Mouse (Mus musculus): ENCODE measurements around the gene Txnrd1. TPM values are rescaled to one million over a fixed set of nuclear protein-coding genes. Genes with fewer than 3 reads are reported as not detected.

Txnrd1 gene
- polyA plus RNA-seq, 1 experiment from 2014 or later, result 87.1 TPM

DNA sequence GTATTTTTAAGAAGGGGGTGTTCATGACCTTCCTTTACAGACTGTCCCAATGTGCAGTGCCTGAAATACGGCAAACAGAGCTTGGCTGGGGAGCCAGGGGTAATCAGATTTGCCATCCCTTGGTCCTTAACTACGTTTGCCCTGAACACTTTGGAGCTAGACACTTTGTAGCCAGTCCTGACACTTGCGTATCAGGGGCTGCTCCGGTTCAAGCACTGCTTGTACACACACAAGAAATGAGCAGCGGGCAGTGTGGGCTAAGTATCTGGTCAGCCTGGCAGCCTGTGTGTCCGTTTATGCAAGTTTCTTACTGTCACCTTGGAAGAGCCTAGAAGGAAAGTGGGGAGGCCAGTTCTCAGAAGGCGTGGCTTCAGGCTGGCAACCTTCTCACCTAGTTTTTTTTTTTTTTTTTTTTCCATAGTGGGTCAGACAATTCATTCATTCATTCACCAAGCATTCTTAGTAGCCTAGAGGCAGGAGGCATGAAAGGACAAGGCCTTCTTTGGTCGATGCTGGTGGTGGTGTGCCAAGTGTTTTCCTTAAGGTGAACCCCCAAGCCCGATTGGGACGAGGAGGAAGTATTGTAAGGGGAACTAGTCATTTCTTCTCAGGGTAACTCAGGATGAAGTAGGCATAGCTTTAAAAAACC, 24.4 kb downstream of the Txnrd1 start:
- H3K27ac ChIP-seq (ENCODE audit: low read depth, low read length), result no peak overlapping the region

DNA sequence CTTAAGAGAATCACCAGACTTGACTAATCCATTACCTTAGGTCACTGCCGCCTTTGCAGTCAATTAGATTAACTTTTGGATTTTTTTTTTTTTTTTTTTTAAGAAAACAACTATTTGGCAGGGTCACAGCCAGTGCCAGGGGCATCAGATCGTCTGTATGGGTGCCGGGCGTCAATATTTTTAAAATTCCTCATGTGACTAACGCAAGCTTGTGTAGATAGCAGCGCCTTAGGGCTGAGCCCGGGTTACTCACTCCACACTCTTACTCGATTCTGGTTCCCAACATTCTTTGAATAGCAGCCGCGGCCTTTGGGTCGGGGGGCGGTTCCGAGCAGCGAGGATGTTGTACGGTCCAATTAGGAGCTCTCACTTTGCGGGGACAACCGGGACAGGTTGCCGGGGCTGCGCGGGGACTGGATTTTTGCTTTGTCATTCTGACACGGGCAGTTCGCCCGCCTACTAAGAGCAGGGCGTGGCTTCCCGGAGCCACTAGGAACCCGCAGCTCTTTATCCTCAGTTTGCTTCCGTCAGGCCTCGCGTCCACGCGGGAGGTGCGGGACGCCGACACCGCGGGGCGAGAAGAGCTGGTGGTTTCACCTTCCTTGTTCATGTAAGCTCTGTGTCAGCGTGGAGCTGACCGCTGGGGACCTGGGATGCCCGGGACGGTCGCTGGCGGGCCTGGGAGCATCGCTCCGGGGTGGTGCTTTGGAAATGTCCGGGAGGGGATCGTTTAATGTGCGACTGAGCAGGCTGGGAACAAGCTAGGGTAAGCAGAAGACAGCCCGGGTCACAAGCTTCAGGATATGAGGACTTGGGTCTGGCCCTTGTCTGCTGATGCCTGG, 25.2 kb downstream of the Txnrd1 start:
- no peaks in the 10 kb centered on the region for H3K9me3 ChIP-seq (ENCODE audit: control insufficient read depth, low read length)
- ATAC-seq, result peak; percentile 88
- H3K27ac ChIP-seq (ENCODE audit: low read depth, low read length), result peak overlapping the region; percentile 86
- peak overlapping the region; percentile 84 for H3K9ac ChIP-seq (ENCODE audit: low read depth, low read length)
- H3K36me3 ChIP-seq (ENCODE audit: control insufficient read depth, insufficient read depth, low read length), result no peaks in the 10 kb centered on the region
- H3K4me1 ChIP-seq (ENCODE audit: control insufficient read depth, insufficient read depth, low read depth, low read length), result peaks cover 27% of the 10 kb centered on the region
- peak overlapping the region; percentile 78 for H3K4me2 ChIP-seq (ENCODE audit: low read length)
- H3K27me3 ChIP-seq (replicated peaks; ENCODE audit: control insufficient read depth, insufficient read depth, low read length), result no peaks in the 10 kb centered on the region
- H3K4me3 ChIP-seq (ENCODE audit: low read length), result peak overlapping the region; percentile 73
- WGBS, result under 1% methylated on average over 49 of the region's 49 CpGs

More for the DNA sequence above, 24.4 kb downstream of the Txnrd1 start:
- Histone ChIP-seq H3K27me3 (replicated peaks; ENCODE audit: control insufficient read depth, insufficient read depth, low read length) (no peaks in the 10 kb centered on the region), H3K4me1 (ENCODE audit: control insufficient read depth, insufficient read depth, low read depth, low read length) (peaks cover 20% of the 10 kb centered on the region), H3K36me3 (ENCODE audit: control insufficient read depth, insufficient read depth, low read length) (no peaks in the 10 kb centered on the region), H3K4me2 (ENCODE audit: low read length) (peak overlapping the region; percentile 78), H3K9me3 (ENCODE audit: control insufficient read depth, low read length) (no peaks in the 10 kb centered on the region), H3K4me3 (ENCODE audit: low read length) (peak overlapping the region; percentile 73), H3K9ac (ENCODE audit: low read depth, low read length) (no peak overlapping the region)
- no peak for ATAC-seq
- 59% methylated on average over 10 of the region's 10 CpGs for WGBS

DNA sequence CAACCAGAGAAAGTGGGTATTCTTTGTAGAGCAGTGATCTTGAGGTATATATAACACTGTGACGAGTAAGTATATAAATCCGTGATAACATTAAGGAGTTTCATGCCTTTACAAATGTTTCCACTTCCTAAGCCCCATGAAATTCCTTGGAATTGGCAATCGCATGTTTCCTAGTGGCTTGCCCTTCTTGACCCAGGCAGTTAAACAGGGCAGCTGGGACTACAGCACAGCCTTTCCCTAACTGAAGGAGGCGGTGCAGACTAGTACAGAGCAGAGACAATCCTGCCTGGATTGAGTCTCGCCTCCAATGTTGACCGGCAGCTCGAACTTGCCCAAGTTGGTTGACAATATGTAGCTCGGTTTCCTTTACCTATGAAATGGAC, 25.8 kb downstream of the Txnrd1 start:
- Histone ChIP-seq H3K9ac (ENCODE audit: low read depth, low read length) (peak overlapping the region; percentile 84), H3K4me2 (ENCODE audit: low read length) (peak overlapping the region; percentile 78), H3K9me3 (ENCODE audit: control insufficient read depth, low read length) (no peaks in the 10 kb centered on the region), H3K27me3 (replicated peaks; ENCODE audit: control insufficient read depth, insufficient read depth, low read length) (no peaks in the 10 kb centered on the region), H3K4me3 (ENCODE audit: low read length) (peak overlapping the region; percentile 73), H3K36me3 (ENCODE audit: control insufficient read depth, insufficient read depth, low read length) (no peaks in the 10 kb centered on the region), H3K27ac (ENCODE audit: low read depth, low read length) (peak overlapping the region; percentile 86), H3K4me1 (ENCODE audit: control insufficient read depth, insufficient read depth, low read depth, low read length) (peaks cover 28% of the 10 kb centered on the region)
- WGBS, result 0% methylated on average over 8 of the region's 8 CpGs
- ATAC-seq, result peak; percentile 52

DNA sequence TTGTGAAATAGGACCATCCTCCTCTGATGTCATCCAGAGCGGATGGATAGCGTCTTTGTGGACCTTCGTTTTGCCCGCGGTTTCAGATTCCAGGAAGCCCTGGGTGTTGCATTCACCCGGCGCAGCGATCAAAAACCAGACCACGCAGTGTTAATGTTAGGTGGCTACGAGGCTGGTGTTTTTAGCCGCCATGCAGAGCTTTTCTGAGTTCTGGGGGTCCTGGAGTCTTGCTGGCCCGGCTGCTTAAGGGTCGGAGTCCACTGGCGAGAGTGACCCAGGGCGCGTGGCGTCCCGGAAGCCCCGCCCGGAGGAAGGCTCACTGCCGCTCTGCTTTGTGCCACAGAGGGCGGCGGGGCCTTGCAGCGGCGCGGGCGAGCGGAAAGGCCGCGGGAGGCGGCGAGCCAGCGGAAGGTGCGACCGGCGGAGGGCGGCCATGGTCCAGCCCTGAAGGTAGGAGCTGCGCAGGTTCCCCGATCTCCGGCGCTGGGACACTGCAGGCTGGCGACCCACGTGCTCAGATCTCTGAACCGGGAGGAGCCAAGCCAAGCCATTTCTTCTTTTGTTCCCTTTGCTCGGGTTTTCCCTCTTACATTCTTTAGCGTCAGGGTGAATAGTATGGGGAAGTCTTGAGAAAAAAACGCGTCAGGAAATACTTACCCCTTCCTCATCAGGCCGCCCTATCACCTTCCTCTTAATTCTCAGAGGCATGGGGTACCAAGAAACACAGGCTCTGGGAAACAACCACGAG, 26.6 kb downstream of the Txnrd1 start:
- H3K4me2 ChIP-seq (ENCODE audit: low read length), result peak overlapping the region; percentile 78
- H3K27ac ChIP-seq (ENCODE audit: low read depth, low read length), result peak overlapping the region; percentile 91
- no peaks in the 10 kb centered on the region for H3K27me3 ChIP-seq (replicated peaks; ENCODE audit: control insufficient read depth, insufficient read depth, low read length)
- H3K36me3 ChIP-seq (ENCODE audit: control insufficient read depth, insufficient read depth, low read length), result no peaks in the 10 kb centered on the region
- no peaks in the 10 kb centered on the region for H3K9me3 ChIP-seq (ENCODE audit: control insufficient read depth, low read length)
- ATAC-seq, result peak; percentile 70
- peak overlapping the region; percentile 74 for H3K9ac ChIP-seq (ENCODE audit: low read depth, low read length)
- H3K4me1 ChIP-seq (ENCODE audit: control insufficient read depth, insufficient read depth, low read depth, low read length), result peaks cover 28% of the 10 kb centered on the region
- 0% methylated on average over 50 of the region's 50 CpGs for WGBS
- peak overlapping the region; percentile 73 for H3K4me3 ChIP-seq (ENCODE audit: low read length)

DNA sequence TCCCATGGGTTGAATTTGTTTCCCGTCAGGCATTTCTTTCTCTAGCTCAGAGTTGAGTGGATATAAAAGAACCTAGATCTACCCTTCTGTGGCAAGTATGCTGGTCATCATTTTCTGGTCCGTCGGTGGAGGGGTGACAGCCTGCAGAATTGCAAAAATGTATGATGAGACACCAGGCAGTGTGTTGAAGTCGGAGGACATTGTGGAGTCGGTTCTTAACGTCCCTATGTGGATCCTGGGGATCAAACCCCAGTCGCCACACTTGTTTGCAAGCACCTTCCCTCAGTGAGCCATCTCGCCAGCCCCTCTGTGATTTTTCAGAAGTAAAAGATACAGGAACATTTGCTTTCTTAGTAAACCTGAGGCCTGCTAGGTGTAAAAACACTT, 27.2 kb downstream of the Txnrd1 start:
- peak overlapping the region; percentile 91 for H3K27ac ChIP-seq (ENCODE audit: low read depth, low read length)
- H3K36me3 ChIP-seq (ENCODE audit: control insufficient read depth, insufficient read depth, low read length), result no peaks in the 10 kb centered on the region
- peaks cover 28% of the 10 kb centered on the region for H3K4me1 ChIP-seq (ENCODE audit: control insufficient read depth, insufficient read depth, low read depth, low read length)
- peak overlapping the region; percentile 78 for H3K4me2 ChIP-seq (ENCODE audit: low read length)
- no peak for ATAC-seq
- 4% methylated on average over 8 of the region's 8 CpGs for WGBS
- H3K9me3 ChIP-seq (ENCODE audit: control insufficient read depth, low read length), result no peaks in the 10 kb centered on the region
- H3K27me3 ChIP-seq (replicated peaks; ENCODE audit: control insufficient read depth, insufficient read depth, low read length), result no peaks in the 10 kb centered on the region
- H3K4me3 ChIP-seq (ENCODE audit: low read length), result peak overlapping the region; percentile 73
- peak overlapping the region; percentile 74 for H3K9ac ChIP-seq (ENCODE audit: low read depth, low read length)

DNA sequence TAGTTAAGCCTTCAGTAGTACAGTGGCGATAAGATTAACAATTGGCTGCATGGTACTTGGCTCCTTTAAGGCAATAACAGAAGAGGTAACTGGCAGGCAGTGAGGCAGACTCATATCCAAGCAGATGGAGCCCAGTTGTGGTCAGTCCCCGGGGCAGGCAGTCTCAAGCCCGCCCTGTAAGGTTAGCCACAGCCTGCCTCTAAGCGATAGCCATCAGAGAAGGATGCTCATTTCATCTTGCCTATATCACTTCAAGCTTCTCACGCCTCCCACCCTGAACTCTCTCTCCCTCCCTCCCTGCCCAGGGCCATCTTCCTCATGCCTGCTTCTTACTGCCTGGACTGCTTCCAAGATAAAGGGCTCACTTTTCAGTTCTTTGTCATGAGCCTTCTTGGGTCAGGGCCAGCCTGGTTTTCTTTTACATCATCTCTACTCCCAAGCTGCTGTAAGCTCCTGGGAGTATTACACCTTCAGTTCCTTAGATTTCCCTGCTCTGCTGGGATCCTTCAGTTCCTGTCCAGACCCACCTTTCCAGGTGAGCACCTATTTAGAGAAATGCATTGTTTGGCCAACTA, 29.4 kb downstream of the Txnrd1 start:
- Histone ChIP-seq H3K27ac (ENCODE audit: low read depth, low read length) (peak overlapping the region; percentile 42; the same call in 1 of the 2 replicates), H3K4me1 (ENCODE audit: control insufficient read depth, insufficient read depth, low read depth, low read length) (peaks cover 28% of the 10 kb centered on the region), H3K4me2 (ENCODE audit: low read length) (0 out of 2 replicates have a peak overlapping the region, but pooled peaks have one; percentile 5), H3K9me3 (ENCODE audit: control insufficient read depth, low read length) (no peaks in the 10 kb centered on the region), H3K4me3 (ENCODE audit: low read length) (no peak overlapping the region), H3K27me3 (replicated peaks; ENCODE audit: control insufficient read depth, insufficient read depth, low read length) (no peaks in the 10 kb centered on the region), H3K36me3 (ENCODE audit: control insufficient read depth, insufficient read depth, low read length) (no peaks in the 10 kb centered on the region), H3K9ac (ENCODE audit: low read depth, low read length) (no peak overlapping the region)
- WGBS, result 66% methylated on average over 5 of the region's 5 CpGs
- no peak for ATAC-seq

DNA sequence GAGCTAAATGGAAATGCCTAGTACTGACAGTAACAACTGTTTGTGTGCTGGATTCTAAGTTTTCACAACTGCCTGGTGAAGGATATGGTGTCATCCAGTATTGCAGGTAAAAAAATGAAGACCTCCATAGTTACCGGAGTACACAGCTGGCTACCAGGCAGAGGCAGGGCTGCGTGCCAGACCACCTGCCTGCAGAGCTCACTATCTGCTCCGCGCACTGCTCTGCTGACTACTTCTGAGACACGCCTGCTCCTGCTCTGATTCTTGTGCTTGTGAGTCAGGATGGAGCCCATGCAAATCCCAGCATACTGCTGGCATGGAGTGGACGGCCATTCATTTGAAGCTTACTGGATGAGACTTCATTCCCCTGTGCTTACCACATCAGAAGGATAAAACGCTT, 30.1 kb downstream of the Txnrd1 start:
- Histone ChIP-seq H3K9me3 (ENCODE audit: control insufficient read depth, low read length) (no peaks in the 10 kb centered on the region), H3K27me3 (replicated peaks; ENCODE audit: control insufficient read depth, insufficient read depth, low read length) (no peaks in the 10 kb centered on the region), H3K36me3 (ENCODE audit: control insufficient read depth, insufficient read depth, low read length) (no peaks in the 10 kb centered on the region), H3K4me3 (ENCODE audit: low read length) (no peak overlapping the region), H3K27ac (ENCODE audit: low read depth, low read length) (no peak overlapping the region), H3K4me2 (ENCODE audit: low read length) (no peak overlapping the region), H3K4me1 (ENCODE audit: control insufficient read depth, insufficient read depth, low read depth, low read length) (peaks cover 28% of the 10 kb centered on the region), H3K9ac (ENCODE audit: low read depth, low read length) (no peak overlapping the region)
- ATAC-seq, result no peak
- WGBS, result 57% methylated on average over 7 of the region's 7 CpGs

DNA sequence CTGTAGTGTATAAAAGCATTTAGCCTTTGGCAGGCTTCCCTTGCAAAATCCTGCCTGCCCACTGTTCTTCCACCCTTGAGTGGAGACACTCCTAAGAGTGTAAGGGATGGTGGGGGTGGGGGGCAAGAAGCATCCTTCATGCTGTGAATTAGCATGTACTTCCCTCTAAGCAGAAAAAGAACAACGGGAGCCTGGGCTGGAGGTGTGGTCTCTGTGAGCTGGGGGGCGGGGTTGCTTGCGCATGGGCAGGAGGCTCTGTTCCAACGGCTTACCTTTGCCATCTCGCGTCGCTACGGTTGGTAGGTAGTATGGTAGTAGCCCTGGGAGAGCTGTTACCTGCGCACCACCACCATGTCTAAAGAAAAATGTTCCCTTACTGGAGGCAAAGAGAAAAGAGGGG, 32.6 kb downstream of the Txnrd1 start, which contains the start of gene Eid3:
Gene Eid3, plus strand, starts transcription at position 271 of the 400 bp plus-strand sequence.
- 53% methylated on average over 9 of the region's 9 CpGs for WGBS
- Histone ChIP-seq H3K4me1 (ENCODE audit: control insufficient read depth, insufficient read depth, low read depth, low read length) (peaks cover 22% of the 10 kb centered on the region), H3K27ac (ENCODE audit: low read depth, low read length) (no peak within 1 kb of the TSS), H3K9me3 (ENCODE audit: control insufficient read depth, low read length) (no peaks in the 10 kb centered on the region), H3K9ac (ENCODE audit: low read depth, low read length) (no peak within 1 kb of the TSS), H3K36me3 (ENCODE audit: control insufficient read depth, insufficient read depth, low read length) (no peaks in the 10 kb centered on the region), H3K27me3 (replicated peaks; ENCODE audit: control insufficient read depth, insufficient read depth, low read length) (no peaks in the 10 kb centered on the region), H3K4me2 (ENCODE audit: low read length) (peak within 1 kb of the TSS; percentile 32; the same call in 1 of the 2 replicates), H3K4me3 (ENCODE audit: low read length) (peak within 1 kb of the TSS; percentile 2; the same call in 1 of the 2 replicates)
- ATAC-seq, result peak; percentile 49

Measured in hindbrain, embryonic 16.5 days (tissue).